Mouse (Mus musculus): Measurements from ENCODE around the gene Tacc2.

Gene Tacc2

DNA sequence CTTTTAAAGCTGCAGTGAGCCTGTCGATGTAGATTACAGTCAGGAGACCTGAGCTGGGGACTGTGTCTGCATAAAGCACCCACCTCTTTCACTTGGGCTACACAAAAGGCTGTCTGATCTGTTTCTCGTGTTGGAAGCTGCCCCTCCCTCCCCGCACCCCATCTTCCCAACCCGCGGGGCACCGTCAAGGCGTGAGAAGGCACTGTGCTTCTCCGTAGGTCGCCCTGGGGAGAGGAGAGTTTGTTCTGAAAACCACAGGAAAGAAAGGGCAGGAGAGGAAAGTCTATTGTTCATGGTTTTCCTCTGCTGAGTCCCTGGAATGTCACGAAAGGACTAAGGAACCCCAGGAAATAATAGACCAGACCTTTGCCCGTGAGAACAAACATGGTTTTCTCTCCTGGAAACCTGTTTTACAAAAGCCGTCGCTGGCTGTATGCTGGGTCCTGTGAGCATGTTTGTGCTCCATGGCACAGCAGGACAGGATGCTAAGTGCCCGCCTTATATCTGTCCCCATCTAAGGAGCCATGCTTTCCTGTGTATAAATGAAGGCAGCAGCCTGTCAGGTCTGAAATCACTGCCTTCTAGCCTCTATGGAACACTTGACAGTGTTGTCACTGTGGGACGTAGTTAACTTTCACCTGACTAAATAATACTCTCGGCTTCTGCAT is 142.8 kb downstream of the Tacc2 start:
- DNase-seq (ENCODE audit: extremely low read depth, low read depth), result no peak

DNA sequence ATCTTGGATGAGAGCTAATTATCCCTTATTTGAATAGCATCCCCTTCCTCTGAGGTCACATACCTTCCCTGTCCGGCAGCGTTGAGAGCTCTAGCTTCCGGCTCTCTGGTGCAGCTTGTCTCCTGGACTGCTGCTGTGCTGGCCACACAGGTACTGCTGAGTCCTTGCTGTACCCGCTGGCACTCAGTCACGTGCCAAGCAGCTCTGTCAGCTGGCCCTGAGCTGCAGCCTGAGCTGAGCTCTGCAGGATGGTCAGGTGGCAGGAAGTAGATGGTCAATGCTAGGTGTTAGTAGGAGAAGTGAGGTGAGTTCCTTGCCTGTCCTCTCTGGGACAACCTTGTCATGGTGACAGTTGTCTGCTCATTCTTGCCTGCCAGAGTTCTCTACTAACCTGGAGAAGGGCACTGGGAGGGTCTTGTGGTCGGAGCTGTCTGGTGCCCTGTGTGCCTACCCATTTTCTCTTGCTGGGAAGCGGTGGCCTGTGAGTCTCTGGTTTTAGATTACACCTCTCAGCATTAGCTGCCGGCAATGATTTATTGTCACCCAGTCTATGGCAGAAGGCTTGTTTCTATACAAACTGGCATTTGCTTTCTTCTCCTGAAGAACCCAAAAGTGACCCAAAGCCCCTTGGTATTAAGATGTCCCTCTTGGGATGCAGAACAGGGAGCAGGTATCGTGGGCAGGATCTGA is 143.6 kb downstream of the Tacc2 start:
- no peak for DNase-seq (ENCODE audit: extremely low read depth, low read depth)

DNA sequence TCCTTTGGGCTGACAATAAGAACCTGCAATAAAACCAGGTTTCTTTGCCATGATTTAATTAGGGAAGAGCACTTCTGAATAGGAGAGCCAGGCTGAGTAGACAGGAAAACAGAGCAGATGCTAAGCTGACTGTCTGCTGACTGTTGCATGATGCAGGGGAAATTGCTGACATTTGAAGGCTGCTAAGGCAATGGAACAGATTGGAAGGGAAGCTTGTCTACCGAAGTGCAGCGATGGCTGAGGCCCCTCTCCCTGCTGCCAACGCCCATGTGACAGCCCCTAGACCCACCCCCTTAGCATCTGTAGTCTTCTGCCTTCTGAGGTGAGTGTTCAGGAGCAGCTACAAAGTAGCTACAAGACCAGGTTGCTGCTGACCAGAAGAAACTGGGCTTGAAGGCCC is 148.9 kb downstream of the Tacc2 start:
- DNase-seq (ENCODE audit: extremely low read depth, low read depth), result no peak

DNA sequence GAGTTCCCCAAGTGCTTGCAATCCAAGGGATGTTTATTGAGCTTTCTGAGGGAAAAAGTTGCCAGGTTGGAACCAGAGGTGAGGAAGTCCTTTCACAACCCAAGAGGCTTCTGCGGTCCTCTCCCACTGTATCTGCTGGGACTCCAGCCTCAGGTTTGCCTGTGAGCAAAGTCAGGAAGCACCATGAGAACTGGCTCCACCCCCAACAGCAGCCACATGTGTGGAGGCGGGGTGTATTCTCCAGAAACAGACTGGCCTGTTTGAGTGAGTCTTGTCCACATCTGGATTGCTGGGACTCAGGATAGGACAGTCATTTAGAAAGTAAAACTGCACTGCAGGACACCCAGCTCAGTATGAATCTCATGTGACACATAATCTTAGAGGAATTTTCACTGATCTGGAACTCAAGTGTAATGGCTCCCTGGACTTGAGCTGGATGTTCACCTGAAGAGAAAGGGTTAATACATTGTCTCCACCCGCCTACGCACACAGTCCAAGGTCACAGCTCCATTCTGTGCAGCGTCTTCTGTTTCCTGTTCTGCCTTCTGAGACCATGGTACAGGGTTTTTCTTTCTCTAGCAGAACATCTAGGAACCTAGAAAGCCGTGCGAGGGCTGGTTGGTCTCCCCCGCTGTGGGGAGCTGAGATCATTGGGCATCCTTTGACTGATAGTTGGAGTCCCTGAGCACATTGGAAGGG is 149.6 kb downstream of the Tacc2 start:
- no peak for DNase-seq (ENCODE audit: extremely low read depth, low read depth)

DNA sequence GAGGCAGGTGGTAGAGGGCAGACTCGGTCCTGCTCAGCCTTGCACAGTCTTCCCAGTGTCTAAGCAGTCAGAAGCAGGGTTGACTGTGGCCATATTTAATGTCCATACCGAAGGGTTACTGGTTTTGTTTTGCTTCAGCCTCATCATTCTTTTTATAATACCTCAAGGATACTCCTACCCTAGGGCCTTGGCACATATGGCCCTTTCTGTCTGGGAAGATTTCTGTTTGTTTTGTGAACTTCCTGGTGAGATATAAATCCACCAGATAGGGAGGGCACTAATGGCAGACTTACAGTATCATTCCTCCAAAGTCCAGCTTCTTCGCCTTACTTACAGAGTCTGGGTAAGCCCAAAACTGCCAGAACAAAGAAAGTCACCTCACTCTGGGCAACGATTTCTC is 150.3 kb downstream of the Tacc2 start:
- no peak for DNase-seq (ENCODE audit: extremely low read depth, low read depth)

DNA sequence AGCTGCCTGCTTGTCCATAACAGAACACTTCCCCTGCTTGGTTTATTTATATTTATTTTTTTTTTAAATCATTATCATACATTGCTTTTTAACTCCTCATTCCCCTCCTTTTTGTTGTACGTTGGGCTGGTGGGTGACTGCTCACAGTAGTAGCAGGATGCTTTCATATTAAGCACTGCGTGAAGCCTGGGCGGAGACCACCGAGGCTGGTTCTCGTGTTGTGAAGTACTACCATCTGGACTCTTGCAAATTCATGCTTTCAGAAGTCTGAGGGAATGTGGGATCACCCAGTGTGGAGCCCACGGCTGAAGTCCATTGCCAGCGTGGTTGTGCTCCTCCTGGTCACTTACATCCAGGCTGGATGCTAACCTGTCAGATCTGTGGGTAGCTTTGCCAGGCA is 154.6 kb downstream of the Tacc2 start:
- DNase-seq (ENCODE audit: extremely low read depth, low read depth), result no peak

DNA sequence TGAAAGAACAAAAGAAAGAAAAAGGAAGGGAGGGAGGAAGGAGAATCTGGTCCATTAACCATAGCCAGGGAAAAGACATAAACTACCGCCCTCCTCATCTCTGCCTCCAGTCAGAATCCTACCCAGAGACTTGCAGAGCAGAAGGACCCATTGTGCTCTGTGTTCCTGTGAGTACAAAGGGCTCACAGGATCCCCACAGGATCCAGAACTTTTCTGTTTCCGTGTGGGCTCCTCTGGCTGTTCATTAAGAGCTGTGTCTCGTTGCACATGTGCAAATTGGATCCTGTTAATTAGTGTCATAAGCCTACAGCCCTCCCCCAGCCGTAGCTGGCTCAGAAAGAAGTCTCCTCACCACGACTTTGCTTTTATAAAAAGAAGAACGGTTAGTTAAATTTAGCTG is 155.7 kb downstream of the Tacc2 start:
- no peak for DNase-seq (ENCODE audit: extremely low read depth, low read depth)

DNA sequence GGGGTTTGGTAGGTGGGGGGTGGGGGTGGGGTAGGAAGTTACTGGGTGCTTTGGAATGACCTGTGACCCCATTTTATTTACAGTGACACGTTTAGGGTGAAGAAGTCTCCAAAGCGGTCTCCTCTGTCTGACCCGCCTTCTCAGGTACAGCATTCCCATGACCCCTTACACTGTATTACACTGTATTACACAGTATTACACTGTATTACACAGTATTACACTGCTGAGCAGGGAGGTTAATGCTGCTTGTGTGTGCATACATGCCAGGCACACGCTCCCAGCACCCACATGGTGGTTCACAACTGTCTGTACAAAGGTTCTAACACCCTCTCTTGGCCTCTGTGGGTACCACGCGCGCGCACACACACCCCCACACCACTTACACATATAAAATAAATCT is 156.2 kb downstream of the Tacc2 start:
- no peak for DNase-seq (ENCODE audit: extremely low read depth, low read depth)

DNA sequence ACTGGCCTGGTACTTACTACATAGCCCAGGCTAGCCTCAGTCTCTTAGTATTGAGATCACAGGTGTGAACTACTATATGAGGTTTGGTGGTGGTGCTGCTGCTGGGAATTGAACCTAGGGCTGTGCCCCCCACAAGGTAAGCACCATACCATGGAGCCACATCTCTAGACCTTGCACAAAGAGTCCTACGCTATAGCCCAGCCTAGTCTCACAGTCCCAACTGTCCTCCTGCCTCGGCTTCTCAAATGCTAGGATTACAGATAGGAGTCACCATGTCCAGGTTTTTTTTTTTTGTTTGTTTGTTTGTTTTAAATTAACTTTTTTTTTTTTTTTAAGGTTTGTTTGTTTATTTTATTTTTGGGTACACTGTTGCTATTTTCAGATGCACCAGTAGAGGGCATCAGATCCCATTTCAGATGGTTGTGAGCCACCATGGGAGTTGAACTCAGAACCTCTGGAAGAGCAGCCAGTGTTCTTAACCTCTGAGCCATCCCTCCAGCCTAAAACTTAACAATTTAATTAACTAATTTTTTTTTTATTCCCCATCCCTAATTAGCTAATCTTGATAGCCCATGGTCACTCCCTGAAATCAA is 157.1 kb downstream of the Tacc2 start:
- no peak for DNase-seq (ENCODE audit: extremely low read depth, low read depth)

DNA sequence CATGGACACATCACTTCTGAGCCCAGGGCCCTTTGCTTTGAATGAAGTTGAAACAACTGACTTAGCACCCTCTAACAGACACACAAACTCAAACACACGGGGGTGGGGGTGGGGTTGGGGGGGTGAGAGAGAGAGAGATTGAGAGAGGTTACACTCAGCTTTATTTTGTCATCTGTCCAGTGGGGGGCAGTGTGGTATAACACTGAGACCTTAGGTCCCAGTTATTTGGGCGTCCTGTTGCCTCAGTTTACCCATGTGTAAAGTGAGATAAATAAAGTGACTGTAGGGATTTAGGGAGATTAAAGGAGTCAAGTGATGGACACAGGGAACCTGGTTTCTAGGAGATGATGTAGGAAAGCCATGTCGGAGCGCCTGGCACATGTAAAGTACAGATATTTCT is 163.9 kb downstream of the Tacc2 start:
- no peak for DNase-seq (ENCODE audit: extremely low read depth, low read depth)

DNA sequence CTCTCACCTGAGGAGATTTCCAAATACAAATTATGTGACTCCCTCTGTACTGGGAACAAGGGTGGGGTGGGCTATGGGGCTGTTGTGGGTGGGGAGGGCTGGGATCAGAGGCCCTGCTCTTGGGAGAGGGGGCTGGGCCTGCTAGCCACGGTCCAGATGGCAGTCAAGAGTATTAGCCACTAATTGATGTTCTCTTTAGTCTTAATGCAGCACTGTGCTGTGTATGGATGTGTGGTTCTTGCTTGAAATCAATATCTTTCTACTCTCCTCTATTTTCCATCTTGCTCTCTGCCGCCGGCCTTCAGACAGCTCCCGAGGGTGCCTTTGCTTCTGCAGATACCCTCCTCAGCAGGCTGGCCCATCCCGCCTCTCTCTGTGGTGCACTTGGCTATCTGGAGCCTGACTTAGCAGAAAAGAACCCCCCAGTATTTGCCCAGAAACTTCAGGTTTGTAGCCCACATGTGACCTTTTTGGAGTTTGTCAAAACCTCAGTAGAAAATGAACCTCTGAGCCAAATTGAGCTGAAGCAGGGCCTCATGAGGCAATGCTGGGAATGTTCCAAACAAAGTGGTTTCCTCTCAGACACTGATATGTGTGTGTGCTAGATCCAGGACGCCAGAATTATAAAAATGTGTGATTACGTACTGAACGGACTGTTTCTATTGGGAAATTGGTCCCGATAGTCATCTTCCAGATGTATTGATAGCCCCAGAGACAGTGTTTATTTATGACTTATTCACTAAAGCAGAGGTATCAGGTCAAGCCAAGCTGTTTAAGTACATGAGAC is 166.2 kb downstream of the Tacc2 start:
- no peak for DNase-seq (ENCODE audit: extremely low read depth, low read depth)

DNA sequence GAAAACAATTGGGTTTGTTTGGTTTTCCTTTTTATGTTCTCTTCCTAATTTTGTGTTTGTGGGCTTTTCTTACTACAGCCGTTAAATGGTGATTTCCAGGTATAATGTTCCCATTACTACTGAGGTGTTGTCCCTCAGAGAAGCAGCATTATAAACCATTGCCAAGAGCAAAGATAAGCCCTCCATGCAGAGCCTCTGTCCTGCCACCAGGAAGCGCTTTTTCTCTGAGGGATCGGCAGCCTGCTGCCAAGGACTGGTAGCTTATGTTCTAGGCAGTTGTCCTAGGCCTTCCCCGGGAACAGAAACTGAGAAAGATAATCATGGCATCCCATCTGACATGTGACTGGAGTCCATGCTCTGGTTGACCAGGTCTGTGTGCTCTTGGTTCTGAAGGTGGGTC is 171.9 kb downstream of the Tacc2 start:
- DNase-seq (ENCODE audit: extremely low read depth, low read depth), result no peak

DNA sequence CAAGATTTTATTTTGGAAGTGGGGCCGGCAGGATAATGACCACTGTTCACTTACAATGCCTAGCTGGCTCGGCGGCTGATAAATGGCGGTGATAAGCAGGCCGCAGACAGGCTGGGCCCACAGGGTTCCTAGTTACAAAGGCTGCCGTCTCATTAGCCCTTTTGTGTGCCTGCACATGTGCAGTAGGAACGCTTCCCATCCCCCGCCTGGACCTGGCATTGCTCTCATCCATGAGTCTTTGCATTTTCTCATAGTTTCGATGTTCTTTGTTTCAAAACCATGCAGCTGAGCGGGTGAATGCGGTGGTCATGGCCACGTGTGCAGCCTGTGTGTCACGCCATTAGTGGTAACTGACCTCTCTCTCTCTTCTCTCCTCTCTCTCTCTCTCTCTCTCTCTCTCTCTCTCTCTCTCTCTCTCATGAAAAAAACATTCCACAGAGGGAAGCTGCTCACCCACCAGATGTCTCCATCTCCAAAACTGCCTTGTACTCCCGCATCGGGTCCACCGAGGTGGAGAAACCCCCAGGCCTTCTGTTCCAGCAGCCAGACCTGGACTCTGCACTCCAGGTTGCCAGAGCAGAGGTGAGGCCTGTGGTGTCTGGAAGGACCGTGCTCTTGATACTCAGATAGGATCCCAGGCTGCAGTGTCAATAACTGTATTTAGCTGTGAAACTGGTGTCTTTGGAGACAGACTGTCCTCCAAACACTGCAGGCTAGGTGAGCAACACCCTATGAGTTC is 173.7 kb downstream of the Tacc2 start:
- DNase-seq (ENCODE audit: extremely low read depth, low read depth), result no peak

DNA sequence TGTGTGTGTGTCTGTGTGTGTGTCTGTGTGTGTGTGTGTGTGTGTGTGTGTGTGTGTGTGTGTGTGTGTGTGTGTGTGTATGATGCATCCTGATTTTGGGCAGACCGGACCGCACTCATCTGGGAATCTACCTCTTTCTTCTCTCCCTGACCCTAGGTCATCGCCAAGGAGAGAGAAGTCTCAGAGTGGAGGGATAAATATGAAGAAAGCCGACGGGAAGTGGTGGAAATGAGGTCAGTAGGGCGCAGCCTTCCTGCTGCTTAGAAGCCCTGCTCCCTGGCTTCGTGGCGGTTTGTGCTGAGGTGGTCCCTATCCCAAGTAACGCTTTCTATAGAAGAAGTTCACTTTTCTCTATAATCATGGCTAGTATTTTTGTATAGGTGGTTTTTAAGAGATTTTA is 174.4 kb downstream of the Tacc2 start:
- no peak for DNase-seq (ENCODE audit: extremely low read depth, low read depth)

DNA sequence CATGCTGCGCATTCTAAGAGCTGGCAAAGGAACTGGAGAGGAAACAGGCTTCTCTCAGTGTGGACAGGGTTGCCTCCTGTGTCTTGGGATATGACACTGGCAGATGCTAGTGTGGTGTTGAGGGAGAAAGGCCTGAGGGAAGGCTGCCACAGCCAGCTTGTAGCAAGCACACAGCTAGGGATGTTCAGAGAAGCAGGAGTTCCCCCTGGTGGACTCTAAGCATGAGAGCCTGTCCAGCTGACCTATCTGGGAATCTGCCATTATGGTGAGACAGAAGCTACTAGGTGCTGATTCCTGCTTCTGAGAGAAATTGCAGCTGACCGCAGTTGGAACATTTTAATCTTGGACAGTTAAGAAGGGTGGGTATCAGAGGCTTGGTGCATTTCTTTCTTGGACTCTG is 177.6 kb downstream of the Tacc2 start:
- DNase-seq (ENCODE audit: extremely low read depth, low read depth), result no peak

DNA sequence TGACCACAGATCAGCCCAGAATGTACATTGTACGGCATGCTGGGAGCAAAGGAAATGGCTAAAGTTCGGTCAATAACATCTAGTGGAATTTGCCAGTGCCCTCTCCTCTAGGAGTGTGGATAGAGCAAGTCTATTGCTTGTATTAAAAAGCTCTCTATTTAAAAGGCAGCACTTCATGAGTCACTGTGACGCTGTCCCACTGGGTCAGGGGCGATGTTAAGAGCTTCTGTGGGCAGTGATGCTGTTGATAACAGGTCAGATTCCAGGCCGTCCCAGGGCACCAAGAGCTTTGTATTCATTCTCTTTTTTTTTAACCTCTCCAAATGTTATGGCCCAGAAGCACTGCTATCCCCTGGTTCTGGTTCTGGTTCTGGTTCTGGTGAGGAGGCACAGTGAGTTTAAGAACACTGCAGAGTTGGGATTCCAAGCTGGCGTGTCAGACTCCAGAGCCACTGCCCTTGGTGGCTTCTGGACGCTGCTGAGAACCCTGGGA is 179.2 kb downstream of the Tacc2 start:
- no peak for DNase-seq (ENCODE audit: extremely low read depth, low read depth)

DNA sequence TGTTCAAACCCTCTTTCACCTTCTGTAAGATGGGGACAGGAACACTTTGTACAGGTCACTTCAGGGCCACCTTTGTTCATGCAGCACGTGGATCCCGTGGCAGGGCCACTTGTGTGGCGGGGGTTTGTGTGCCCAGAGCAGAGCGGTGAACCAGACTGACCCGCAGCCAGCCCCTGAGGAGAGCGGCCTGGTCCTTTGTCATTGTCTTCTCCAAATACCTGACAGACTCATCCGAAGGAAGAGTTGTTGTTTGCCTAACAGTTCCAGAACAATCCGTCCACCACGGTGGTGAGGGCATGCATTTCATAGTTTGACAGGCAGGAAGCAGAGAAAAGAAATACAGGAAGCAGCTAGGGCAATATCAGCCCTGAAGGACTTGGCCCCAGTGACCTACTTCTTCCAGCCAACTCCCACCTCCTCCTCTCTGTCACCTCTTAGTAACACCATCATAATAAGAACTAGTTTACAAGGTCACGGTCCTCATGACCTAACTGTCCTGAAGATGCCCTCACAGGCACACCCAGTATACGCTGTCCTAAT is 180.2 kb downstream of the Tacc2 start:
- no peak for DNase-seq (ENCODE audit: extremely low read depth, low read depth)

DNA sequence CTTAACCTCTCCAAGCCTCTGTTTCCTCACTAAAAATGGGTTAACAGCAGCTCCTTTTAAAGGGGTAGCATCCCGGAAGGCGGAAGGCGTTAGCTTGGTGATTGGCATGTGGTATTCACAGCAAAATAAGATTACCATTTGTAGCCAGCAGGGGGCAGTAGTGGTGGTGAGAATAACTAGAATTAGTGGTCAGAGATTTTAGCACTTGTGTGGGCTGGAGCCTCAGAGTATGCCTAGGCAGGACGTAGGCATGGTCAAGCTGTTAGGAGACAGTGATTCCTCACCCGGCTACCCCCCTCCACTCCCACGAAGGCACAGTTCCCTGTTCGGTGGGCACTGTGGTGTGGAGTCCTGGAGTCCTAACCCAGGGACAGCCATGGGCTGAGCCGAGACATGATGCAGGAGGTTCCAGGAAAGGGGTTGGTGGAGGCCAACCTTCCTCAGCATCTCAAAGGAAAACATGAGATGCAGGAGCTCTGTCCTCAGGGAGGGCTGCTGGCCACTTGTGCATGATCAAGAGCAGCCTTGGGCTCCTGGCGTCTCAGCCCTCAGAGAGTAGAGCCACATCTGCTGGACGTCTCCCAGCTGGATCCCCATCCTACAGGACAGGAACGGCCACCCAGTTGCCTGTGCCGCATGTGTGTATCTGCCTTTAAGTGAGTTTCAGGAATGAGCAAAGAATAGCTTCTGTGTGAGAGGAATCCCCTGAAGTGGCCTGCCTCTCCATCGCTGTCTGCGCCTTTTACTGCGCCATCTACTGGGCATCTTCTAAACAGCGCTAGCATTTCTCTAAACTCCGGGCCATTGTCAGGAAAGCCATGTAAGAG is 185.0 kb downstream of the Tacc2 start:
- DNase-seq (ENCODE audit: extremely low read depth, low read depth), result peak; percentile 53

DNA sequence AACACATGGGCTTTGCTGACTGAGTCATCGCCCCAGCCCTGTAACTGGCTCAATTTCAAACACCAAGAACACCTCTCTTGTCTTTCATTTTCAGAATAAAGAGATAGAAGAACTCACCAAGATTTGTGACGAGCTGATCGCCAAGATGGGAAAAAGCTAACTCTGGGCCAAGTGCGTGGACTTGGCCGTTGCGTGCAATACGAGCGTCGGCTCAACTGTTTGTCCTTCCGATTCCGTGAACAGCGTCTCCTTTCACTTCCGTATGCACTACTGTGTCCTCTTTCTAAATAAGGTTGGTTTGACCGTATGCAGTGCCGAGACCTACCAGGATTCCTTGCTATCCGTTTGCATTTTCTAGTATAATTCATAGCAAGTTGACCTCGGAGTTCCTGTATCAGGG is 186.9 kb downstream of the Tacc2 start:
- DNase-seq (ENCODE audit: extremely low read depth, low read depth), result no peak

All from MEL-GATA-1-ER (cell line).